32 mouse cellular contexts compared by ENCODE assay signal in genomic region chr13:41298996-41299395, GRCm38 (mm10). TPM values are rescaled to one million over a fixed set of nuclear protein-coding genes. Genes with fewer than 3 reads are reported as not detected.
DNase-seq lines count a peak whose midpoint lies in the region; ATAC-seq lines count a peak whose summit lies in the region.
"Had no signal": no experiment of that assay in that cellular context is flagged by ENCODE, and none has a peak within 500 bp of the region (broad histone marks: within the 10 kb centered on the region; RNA-seq: fewer than 3 reads in every experiment).

No protein-coding gene starts in this region.

- intact Hi-C loops in left cerebral cortex, postnatal 4 days (cut with DNase I) = no loop called here

- H3K27me3 ChIP-seq in heart, embryonic 12.5 days (replicated peaks) = peaks cover 14% of the 10 kb centered on the region
- no peaks in the 10 kb centered on the region for H3K27me3 ChIP-seq in neural tube, embryonic 15.5 days (replicated peaks)
- no peaks in the 10 kb centered on the region for H3K27me3 ChIP-seq in kidney, embryonic 15.5 days
- H3K27me3 ChIP-seq: limb, embryonic 15.5 days; neural tube, embryonic 12.5 days had no signal

- no peak overlapping the region for H3K4me3 ChIP-seq in heart, embryonic 12.5 days
- H3K4me3 ChIP-seq in neural tube, embryonic 15.5 days (replicated peaks) = no peak overlapping the region
- no peak overlapping the region for H3K4me3 ChIP-seq in kidney, embryonic 15.5 days (replicated peaks)
- H3K4me3 ChIP-seq: heart, embryonic 15.5 days; limb, embryonic 15.5 days; midbrain, embryonic 12.5 days; neural tube, embryonic 12.5 days had no signal

- peaks cover 13% of the 10 kb centered on the region for H3K4me1 ChIP-seq in heart, embryonic 12.5 days (replicated peaks)
- 0 out of 2 replicates have a peak, but pooled peaks cover 5% of the 10 kb centered on the region for H3K4me1 ChIP-seq in neural tube, embryonic 15.5 days
- H3K4me1 ChIP-seq in kidney, embryonic 15.5 days = peaks cover 7% of the 10 kb centered on the region; the same call in 1 of the 2 replicates
- H3K4me1 ChIP-seq: limb, embryonic 15.5 days; midbrain, embryonic 12.5 days had no signal

- no peak for ATAC-seq in heart, embryonic 12.5 days (ENCODE audit: insufficient number of reproducible peaks, low FRiP score)
- no peak for ATAC-seq in neural tube, embryonic 15.5 days (ENCODE audit: low FRiP score)
- ATAC-seq in kidney, embryonic 15.5 days (replicated peaks; ENCODE audit: low FRiP score) = no peak
- ATAC-seq: forebrain, postnatal 0 days; hindbrain, postnatal 0 days had no signal

- no peaks in the 10 kb centered on the region for H3K36me3 ChIP-seq in heart, embryonic 12.5 days
- no peaks in the 10 kb centered on the region for H3K36me3 ChIP-seq in neural tube, embryonic 15.5 days
- H3K36me3 ChIP-seq in kidney, embryonic 15.5 days = no peaks in the 10 kb centered on the region
- H3K36me3 ChIP-seq: heart, embryonic 15.5 days; limb, embryonic 15.5 days; midbrain, embryonic 12.5 days; neural tube, embryonic 12.5 days had no signal

- no peak overlapping the region for H3K9ac ChIP-seq in heart, embryonic 12.5 days
- H3K9ac ChIP-seq in neural tube, embryonic 15.5 days (replicated peaks) = no peak overlapping the region
- no peak overlapping the region for H3K9ac ChIP-seq in kidney, embryonic 15.5 days
- H3K9ac ChIP-seq: forebrain, postnatal 0 days; heart, embryonic 15.5 days; limb, embryonic 15.5 days; liver, embryonic 14.5 days; midbrain, embryonic 12.5 days; neural tube, embryonic 12.5 days had no signal

- H3K27ac ChIP-seq in heart, embryonic 12.5 days (ENCODE audit: poor library complexity, severe bottlenecking) = no peak overlapping the region
- H3K27ac ChIP-seq in neural tube, embryonic 15.5 days (replicated peaks) = no peak overlapping the region
- H3K27ac ChIP-seq in kidney, embryonic 15.5 days = no peak overlapping the region
- H3K27ac ChIP-seq: heart, embryonic 15.5 days; hindbrain, postnatal 0 days; limb, embryonic 15.5 days; liver, embryonic 14.5 days; midbrain, embryonic 12.5 days; neural tube, embryonic 12.5 days had no signal

- H3K4me2 ChIP-seq in heart, embryonic 12.5 days = no peak overlapping the region
- no peak overlapping the region for H3K4me2 ChIP-seq in neural tube, embryonic 15.5 days
- no peak overlapping the region for H3K4me2 ChIP-seq in kidney, embryonic 15.5 days
- H3K4me2 ChIP-seq: heart, embryonic 15.5 days; limb, embryonic 15.5 days; midbrain, embryonic 12.5 days; neural tube, embryonic 12.5 days had no signal

- DNase-seq in heart, adult 11 months = peak; percentile 40
- DNase-seq in neural tube, embryonic 10.5 days (ENCODE audit: extremely low spot score, low spot score) = peak; percentile 30
- DNase-seq in lung, postnatal 14 days = peak; percentile 29
- peak; percentile 45 for DNase-seq in retina, postnatal 1 day
- no peak for DNase-seq in left cerebral cortex, postnatal 4 days
- DNase-seq: adrenal gland, postnatal 14 days; cerebellum, adult 11 months; cerebellum, postnatal 14 days; forebrain, postnatal 0 days; gastrocnemius, postnatal 36 days; heart, postnatal 36 days; kidney, adult 11 months; kidney, postnatal 4 days; right cerebral cortex, adult 18-20 months; right cerebral cortex, postnatal 4 days; thymus, postnatal 14 days had no signal

- no peaks in the 10 kb centered on the region for H3K9me3 ChIP-seq in heart, embryonic 12.5 days (replicated peaks)
- H3K9me3 ChIP-seq in neural tube, embryonic 15.5 days (replicated peaks) = no peaks in the 10 kb centered on the region
- H3K9me3 ChIP-seq in kidney, embryonic 15.5 days (replicated peaks) = no peaks in the 10 kb centered on the region
- H3K9me3 ChIP-seq: heart, embryonic 15.5 days; limb, embryonic 15.5 days; midbrain, embryonic 12.5 days; neural tube, embryonic 12.5 days had no signal

- WGBS in heart, embryonic 12.5 days = 53% methylated on average over 5 of the region's 5 CpGs
- 13% methylated on average over 5 of the region's 5 CpGs for WGBS in neural tube, embryonic 15.5 days
- 33% methylated on average over 5 of the region's 5 CpGs for whole genome bisulfite sequencing in kidney, embryonic 15.5 days

RNA-seq across cellular contexts. Expression of gene Gm17364, which starts 25.2 kb away (rescaled TPM):
- polyA plus RNA-seq in heart, embryonic 12.5 days (2016; fragmentation: Nextera tagmentation; extraction: Ambion mirVana) = not detected in 2 replicates
- polyA plus RNA-seq in neural tube, embryonic 15.5 days (2015; fragmentation: Nextera tagmentation; extraction: Ambion mirVana) = not detected in 2 replicates
- not detected for total RNA-seq in left cerebral cortex, postnatal 4 days (2021)
- not detected in 2 replicates for polyA plus RNA-seq in kidney, embryonic 15.5 days (2015; fragmentation: Nextera tagmentation; extraction: Ambion mirVana)
- total RNA-seq: adrenal gland, postnatal 14 days; forebrain, postnatal 0 days; gastrocnemius, postnatal 36 days; heart, adult 8-10 months; heart, postnatal 36 days; hindbrain, postnatal 0 days; left cerebral cortex, adult 18-20 months; left cerebral cortex, postnatal 36 days; monocyte, adult 5-6 weeks had no signal
- polyA plus RNA-seq: forebrain, embryonic 11.5 days; forebrain, postnatal 0 days; heart, embryonic 15.5 days; hindbrain, postnatal 0 days; kidney, embryonic 16.5 days; limb, embryonic 15.5 days; liver, embryonic 14.5 days; midbrain, embryonic 12.5 days; neural tube, embryonic 12.5 days; stomach, embryonic 14.5 days had no signal

RNA-seq across cellular contexts. Expression of gene Smim13, which starts 49.4 kb away (rescaled TPM):
- polyA plus RNA-seq in heart, embryonic 12.5 days (2016; fragmentation: Nextera tagmentation; extraction: Ambion mirVana) = 13.6 and 14.5 TPM in 2 replicates
- 28.2 and 31.2 TPM in 2 replicates for polyA plus RNA-seq in neural tube, embryonic 15.5 days (2015; fragmentation: Nextera tagmentation; extraction: Ambion mirVana)
- total RNA-seq in left cerebral cortex, postnatal 4 days (2021) = 10 to 100 TPM; 84.0 to 84.6 TPM
- polyA plus RNA-seq in kidney, embryonic 15.5 days (2015; fragmentation: Nextera tagmentation; extraction: Ambion mirVana) = 10.1 and 10.7 TPM in 2 replicates
